Mouse (Mus musculus) thymus, adult 2 months (tissue): ENCODE measurements around the gene Dgka.

Experiments
- CTCF ChIP-seq: fragments of 200-500 bp; IDR thresholded peaks from 2 replicates; pipeline ENCODE4 v1.5.1; 2012; ENCODE audit warnings: mild to moderate bottlenecking, control low read depth, low read length, moderate library complexity, borderline replicate concordance; ENCODE audit not compliant: control insufficient read depth, poor library complexity, insufficient read depth; ENCODE audit errors: extremely low read depth
- POLR2A ChIP-seq: fragments of 200-500 bp; IDR thresholded peaks from 2 replicates; pipeline ENCODE4 v1.6.1; 2012; ENCODE audit warnings: mild to moderate bottlenecking, low read length, control low read depth, moderate library complexity; ENCODE audit not compliant: control insufficient read depth, poor library complexity, insufficient read depth; ENCODE audit errors: extremely low read depth

- TF ChIP-seq CTCF (no peak), POLR2A (no peak)
These were observed 45.0 kb downstream of the Dgka start for GRCm38 (mm10) chr10:128699611-128700010.
